Mouse (Mus musculus): ENCODE measurements around the gene Tifa.

The Tifa gene

DNA sequence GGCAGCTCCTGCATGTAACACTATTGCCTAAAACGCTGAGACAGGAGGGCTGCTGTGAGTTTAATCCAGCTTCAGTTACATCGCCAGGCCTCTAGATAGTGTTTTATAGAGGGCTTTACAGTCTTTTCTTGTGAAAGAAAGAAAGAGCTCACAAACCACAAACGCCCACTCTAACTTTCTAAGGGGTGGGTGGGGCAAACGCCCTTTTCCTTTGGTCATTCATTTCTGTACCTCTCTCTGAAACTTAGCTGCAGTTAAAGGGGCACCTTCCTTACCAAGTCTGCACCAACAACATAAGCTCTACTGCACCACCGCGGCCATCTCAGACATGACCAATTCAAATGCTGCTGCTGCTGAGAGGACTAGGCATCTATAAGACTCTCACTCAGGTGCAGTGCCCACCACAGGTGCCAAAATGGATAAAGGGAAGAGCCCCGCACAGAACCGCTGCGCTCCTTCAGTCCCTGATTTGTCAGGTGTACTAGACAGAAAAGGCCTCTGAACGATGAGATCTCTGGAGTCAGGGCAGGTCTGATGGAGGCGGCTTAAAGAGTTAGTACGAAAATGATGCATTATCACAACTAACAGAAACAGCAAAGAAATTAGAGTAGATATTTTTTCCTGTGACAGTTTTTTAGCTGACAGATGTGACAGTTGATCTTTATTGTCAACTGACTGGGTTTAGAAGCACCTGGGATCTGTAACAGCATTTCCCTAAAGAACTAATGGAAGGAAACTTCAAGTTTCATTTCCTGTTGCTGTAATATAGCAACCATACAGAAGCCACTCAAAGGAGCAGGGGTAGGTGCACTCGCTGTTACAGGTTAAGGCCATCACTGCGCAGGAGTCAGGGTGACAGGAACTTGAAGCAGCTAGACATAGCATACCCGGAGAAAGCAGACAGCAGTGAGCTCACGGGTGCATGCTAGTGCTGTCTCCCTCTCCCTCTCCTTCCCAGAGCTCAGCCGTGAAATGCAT is 34.6 kb downstream of the Tifa start:
- no peak for DNase-seq (ENCODE audit: low read depth, low spot score)

DNA sequence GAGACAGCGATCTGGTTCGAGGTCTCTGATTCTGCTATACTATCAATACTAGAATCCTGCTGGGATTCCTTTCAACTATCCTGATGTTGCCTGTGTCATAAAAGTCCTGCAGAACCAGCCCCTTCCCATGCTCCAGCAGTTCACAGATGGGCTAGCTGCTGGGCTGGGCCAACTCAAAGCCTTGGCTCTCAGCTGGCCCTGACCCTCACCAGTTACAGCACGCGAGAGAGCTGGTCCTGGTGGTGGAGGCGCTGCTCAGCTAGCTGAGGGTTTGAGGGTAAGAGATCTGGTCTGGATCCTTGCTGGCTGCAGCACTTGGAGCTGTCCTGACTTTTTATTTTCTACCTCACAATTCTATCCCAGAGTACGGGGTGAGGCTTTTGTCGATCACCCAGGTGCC is 36.9 kb downstream of the Tifa start:
- no peak for DNase-seq (ENCODE audit: low read depth, low spot score)

DNA sequence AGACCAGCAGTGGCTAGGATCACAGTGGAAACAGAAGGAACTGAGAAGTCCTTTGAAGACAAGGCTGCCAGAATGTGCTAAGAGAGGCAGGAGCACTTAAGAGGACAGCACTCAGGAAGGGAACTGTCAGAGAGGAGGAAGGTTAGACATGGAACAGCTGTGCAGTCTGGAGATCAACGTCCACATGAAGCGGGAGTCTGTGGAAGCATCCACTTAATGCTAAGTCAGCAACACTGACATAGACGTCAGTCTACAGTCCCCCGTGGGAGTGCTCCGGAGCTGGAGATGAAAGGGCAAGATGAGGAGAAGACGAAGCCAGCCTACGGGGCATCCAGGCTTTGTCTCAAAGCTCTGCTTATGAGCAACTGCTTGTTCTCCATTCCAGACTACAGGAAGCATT is 37.5 kb downstream of the Tifa start:
- DNase-seq (ENCODE audit: low read depth, low spot score), result no peak

DNA sequence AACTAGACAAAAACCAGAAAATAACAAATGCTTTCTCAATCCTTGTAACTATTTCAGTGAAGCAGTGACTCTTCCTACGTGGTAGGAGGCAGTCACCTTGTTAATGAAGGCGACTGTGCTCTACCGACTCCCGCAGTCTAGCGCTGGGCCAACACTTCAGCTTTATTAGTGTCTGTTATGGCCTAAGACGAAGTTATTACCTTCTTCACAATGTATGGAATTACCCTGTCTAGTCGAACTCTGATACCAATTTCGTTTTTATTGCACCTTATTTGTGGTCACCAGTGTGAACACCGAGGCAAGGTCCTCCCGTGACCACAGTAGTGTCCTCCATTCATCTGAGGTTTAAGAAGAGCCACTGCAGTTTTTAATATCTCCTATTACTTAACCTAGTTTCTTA is 40.6 kb downstream of the Tifa start:
- DNase-seq (ENCODE audit: low read depth, low spot score), result no peak

DNA sequence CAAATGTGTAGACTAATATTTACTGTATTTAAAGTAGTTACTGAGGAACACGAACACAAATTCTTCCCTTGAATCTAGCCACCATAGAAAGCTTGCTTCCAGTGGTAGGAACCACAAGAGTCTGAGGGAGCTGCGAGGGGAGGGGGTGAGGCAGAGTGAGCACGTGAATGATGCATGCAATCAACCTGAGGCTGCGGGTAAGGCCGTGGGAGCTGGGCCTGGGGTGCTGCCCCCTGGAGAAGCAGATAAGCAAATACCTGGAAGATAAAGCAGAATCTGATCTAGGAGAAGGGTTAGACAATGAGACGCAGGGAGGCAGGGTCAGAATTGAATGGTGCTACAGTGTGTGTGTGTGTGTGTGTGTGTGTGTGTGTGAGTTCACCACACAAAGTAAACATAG is 41.5 kb downstream of the Tifa start:
- DNase-seq (ENCODE audit: low read depth, low spot score), result no peak

DNA sequence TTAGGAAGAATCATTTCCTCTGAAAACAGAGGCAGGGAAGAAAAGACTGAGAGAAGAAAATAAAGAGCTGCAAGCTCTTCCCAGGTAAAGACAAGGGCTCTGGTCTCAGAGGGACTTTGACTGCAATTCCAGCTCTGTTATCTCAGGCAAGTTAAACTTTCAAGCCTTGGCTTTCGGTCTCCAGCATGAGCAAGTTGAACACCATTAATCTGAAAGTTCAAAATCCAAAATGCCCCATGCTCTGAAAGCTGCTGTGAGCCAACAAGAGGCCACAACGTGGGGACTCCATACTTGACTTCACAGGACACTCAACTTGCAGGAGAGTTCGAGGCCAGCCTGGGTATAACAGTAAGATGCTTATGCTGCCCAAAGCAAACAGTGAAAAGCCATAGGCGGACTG is 44.4 kb downstream of the Tifa start:
- no peak for DNase-seq (ENCODE audit: low read depth, low spot score)

DNA sequence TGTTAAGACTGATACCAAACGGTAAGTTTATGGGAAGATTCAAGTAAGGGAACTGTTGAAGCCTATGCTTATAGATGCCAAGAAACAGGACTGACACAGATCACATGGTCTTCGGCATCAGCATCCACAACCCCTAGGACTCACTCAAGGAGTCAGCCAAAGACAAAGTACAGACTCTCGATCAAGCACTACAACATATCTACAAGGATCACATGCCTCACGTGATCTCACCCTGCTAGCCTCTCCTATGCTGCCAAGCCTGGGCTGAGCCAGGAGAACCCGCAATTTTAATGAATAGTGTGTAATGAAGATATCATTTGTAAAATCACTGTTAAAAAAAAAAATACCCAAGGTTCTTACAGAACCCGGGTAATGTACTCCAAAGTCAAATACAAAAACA is 46.0 kb downstream of the Tifa start:
- peak; percentile 6 for DNase-seq (ENCODE audit: low read depth, low spot score)

DNA sequence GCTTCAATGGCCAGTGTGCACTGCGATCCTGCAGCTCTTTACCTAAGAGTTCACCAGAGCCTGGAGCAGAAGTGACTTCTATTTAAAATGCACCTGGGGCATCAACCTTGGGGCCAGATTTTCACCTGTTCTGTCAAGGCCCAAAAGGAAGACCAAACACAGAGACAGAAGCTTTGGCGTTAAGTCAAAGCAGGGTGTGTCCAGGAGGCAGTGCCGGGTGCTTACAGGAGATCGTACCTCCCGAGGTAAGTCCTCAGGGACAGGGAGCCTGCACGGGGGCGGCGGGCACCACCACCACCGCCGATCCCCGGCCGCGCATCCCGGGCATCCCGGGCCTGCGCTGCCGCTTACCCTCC is 47.2 kb downstream of the Tifa start:
- peak; percentile 34 for DNase-seq (ENCODE audit: low read depth, low spot score)

DNA sequence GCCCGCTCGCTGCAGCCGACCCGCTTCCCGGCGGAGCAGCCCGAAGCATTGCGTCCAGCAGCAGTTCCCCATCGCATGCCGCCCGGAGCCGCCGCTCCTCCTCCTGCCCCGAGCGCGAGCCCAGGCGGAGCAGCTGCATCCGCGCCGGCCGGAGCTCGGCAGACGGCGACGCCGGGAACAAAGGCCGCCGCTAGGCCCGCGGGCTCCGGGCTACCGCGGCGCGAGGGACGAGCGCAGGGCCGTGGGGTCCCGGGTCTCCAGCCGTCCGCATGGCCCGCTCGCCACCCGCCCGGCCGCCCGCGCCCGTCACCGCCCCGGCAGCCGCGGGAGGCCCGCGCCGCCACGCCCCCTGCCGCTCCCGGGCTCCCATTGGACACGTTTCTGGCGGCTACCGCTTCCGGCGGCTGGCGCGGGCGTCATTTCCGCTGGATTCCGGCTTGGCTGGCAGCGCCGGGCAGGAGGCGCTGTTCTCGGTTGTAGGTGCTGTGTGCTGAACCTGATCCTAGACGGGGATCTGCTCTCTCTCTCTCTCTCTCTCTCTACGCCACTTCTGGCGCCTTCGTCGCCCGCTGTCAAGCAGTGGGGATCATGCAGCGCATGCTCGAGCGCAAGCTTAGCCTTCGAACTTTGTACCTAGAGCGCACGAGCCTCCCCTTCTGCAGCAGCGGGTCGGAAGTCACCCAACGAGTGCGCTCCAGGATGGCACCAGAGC is 47.7 kb downstream of the Tifa start, which contains the start of gene Ap1ar:
TSS of gene Ap1ar (minus strand) at position 370 of the 712 bp plus-strand sequence.
- DNase-seq (ENCODE audit: low read depth, low spot score), result peak; percentile 94

DNA sequence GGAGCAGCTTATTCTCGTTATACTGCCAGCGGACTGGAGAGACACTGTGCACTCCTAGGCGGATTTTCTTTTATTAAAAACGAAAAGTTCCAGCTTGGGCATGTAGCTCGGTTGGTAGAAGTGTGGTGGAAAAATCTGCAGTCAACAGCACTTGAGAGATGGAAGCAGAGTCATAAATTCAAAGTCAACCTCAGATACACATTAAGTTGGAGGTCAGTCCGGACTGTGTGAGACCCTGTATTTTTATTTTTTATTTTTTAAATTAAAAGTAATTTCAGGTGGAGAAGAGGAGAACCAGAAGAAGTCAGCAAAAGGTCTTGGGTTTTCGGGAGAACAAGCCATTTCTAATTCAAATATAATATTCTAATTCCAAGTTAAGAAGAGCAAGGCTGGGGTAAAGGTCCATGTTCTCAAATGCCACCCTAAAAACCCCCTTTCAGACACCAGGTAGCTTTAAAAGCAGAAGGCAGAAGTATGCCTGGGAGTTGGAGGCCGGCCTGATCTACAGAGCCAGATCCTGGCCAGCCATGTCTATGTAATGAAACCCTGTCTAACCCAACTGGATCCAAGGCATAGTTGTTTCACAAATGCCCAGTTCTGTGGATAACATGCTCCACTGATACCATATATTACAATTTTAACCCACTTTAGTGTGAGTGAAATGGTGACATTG is 48.5 kb downstream of the Tifa start:
- DNase-seq (ENCODE audit: low read depth, low spot score), result no peak

DNA sequence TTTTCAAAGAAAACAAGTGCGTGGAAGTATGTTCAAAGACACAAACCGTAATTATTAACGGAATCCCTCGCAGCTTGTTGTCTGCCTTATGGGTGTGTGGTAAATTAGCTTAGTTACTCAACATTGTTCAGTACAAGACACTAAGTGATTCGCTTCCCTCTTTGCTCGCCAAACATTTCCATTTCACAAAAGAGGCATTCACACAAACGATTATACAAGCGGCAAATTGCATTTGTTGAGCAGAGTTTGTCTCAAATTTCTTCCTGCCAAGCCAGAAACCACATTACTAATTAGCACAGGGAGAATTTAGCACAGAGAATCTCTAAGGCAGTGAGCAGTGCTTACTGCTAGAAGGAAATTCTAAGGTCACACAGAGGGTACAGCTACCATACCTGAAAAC is 52.3 kb downstream of the Tifa start:
- DNase-seq (ENCODE audit: low read depth, low spot score), result no peak

DNA sequence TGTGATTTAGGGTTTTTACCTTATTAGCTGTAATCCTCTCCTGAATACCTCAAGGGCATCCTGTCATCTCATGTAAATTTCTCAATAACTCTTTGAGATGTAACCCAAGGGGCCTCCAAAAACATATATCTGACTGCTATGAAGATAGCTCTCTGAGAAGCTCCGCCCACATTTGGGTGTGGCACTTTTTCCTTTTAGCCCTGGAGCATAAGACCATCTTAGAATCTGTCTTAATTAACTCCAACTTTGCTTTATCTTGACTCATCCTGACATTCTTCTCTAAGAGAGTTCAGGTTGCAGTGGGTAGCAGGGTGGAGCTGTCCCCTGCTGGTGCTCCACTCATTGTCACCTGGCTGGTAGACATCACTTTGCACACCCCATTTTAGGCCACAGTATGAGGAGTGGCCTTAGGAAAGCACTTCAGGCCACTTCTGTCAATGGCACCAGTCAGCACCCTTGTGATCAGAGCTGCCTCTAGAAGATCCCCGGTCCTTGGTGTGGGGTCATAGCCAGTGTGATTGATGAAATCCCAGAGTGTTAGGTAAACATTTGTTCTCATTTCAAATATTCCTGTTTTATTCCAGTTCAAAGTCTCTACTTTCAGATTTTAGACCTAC is 53.8 kb downstream of the Tifa start:
- DNase-seq (ENCODE audit: low read depth, low spot score), result no peak

DNA sequence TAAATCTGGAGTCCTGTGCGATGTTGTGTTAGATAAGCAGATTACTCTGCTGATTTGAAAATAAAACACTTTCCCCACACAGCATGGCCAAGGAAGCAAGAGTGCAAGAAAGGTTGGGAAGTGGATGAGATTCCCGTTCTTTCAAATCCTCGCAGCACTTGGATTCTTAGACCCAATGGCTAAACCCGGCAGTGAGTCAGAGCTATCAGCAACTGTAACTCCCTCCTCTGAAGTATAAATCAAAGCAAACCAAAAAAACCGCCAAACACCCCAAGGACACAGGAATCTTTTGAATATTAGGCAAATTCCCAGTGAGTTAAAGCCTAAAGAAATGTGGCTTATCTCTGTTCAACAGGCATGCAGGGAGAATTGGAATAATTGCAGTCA is 54.3 kb downstream of the Tifa start:
- peak; percentile 39 for DNase-seq (ENCODE audit: low read depth, low spot score)

DNA sequence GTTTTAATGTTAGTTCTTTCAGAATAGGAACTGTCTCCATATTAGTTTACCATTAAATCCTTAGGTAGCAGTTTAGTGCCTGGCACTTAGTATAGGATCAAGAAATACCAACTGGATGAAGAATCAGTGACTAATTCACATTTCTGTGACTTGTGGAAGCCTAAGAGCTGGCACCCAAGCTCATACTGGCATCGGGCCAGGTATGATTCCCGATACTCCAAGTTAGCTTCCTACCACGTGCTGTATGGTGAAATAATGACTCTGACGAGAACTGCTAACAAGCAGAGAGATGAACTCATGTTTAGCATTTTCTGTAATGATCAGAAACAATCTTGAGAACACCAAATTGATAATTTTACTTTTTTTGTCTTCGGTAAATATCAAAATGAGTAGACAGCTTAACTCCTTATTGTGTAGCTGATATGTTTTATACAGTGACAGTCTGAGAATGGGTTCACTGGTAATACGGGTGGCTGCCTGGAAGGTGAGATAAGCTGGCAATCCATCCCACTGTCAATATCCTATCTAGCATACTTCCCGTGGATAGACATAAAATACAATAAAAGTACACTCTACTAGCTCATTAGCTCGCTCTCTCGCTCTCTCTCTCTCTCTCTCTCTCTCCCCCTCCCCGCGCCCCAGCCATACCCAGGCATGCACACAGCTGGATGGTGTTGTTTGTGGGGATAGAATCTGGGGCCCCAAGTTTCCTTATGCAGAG is 58.6 kb downstream of the Tifa start:
- DNase-seq (ENCODE audit: low read depth, low spot score), result peak; percentile 87

DNA sequence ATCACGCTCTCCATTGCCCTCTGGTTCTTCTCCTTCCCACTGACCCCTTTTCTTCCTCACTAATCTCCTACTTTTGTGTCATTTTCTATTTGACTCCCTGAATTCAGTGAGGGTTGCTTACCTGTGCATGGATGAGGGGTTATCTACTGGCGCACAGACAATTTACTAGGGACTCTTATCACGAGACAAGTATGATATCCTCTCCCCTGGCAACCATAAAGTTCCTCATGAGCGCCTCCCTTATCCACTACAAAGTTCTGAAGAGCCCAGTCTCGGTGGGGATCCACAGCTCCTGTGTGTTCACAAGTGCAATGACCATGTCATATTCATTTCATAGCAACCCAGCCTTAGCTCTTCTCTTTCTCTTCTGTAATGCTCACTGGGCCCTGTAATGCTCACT is 60.3 kb downstream of the Tifa start:
- no peak for DNase-seq (ENCODE audit: low read depth, low spot score)

DNA sequence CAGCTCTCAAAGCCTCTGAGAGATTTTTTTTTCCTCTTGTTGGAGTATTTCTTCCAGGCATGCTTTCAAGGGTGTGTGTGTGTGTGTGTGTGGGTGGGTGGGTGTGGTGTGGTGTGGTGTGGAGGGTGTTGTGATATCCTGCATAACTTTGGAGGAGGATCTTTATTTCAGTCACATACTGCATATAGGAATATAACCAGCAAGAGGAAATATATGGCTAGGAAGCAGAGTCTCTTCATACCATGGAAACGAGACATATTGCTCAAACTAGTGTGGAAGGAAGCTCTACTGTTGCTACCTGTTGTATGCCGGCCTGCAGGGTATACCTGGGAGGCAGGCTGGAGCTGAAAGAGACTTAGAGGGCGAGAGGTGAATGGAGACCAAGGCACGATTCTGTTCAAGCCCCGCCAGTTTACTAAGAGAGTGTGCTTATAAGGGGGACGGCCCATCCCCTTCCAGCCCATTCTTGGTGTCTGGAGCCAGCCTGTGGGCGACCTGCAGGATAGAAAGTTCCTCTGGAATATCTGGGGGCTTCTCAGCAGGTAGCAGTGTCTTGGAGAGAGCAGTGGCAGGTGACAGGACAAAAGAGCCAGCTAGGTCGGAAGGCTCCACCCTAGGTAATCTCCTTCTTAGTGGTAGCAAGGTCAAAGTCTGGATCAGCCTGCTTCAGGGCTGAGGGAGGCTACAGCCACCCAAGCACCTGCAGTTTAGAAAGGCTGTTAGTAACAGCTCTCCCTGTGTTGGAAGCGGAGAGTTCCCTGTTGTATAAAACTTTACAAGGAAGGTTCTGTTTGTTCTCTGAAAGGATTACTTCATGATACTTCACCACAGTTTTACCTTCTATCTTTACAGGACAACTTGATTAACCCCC is 61.4 kb downstream of the Tifa start:
- no peak for DNase-seq (ENCODE audit: low read depth, low spot score)

DNA sequence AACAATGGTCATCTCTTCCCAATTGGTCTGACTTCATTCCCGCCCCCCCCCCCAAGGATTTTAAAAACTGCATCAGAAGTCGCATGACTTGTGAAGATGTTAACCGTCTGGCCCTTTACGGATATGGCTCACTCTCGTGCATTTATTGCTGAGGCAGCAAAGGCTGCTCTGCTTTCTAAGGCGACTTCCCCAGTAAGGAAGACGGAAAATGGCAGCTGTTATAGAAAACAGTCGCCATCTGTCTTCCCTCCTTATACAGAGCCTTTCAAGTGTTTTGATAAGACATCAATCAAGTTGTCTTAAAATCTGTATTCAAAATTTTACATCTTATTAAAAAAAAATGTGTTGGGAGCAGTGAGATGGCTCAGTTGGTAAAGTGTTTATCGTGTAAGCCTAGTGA is 63.1 kb downstream of the Tifa start:
- no peak for DNase-seq (ENCODE audit: low read depth, low spot score)

DNA sequence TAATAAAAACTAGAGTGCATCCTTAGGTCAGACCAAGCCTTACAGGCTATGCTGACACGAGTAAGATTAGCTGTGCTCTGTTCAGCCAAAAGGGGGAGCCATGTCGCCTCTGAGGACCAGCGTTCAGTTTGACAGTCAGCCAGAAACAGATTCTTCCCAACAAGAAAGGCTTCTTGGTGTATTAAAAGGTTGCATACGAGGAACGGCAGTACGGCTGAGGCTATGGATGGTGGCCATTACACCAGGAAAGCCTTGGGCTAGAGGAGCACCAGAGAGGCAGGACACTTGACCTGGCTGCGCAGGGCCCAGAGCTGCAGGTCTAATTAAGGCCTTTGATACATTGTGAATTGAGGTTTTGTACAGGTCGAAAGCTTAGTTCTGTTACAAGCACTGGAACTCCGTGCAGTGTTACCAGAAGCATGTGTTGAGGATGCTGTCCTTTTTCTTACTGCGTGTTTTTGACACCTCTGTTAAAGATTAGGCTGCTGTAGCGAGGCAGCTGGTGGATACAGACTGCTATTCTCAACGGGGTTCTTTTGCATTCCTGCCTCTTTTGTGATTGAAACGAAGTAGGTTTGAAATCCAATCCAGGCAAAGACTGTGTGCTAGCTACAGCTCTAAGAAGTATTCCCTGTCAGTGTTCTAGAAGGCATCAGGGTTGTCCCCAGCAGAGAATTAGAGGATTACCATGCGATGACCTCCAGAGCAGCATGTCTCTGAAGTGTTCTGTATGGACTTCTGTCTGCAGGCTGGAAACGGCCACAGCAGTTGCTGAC is 64.0 kb downstream of the Tifa start:
- peak; percentile 83 for DNase-seq (ENCODE audit: low read depth, low spot score)

DNA sequence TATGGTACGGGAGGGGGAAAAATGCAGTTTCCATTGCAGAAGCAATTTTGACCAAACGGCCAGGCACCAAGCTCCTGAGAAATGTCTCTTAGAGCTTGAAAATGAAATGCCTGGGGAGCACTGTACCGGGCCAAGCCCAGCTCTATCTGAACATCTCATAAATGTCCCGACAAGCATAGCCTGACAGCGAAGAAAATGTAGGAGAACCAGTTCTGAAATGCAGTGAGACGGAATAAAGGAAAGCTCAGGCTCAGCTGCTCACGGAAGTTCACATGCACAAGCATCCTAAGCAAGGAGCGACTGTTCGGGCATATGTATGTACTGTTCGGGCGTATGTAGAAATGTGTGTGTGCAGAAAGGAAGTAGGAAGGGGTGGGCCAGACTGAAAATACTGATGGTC is 71.7 kb downstream of the Tifa start:
- DNase-seq (ENCODE audit: low read depth, low spot score), result no peak

DNA sequence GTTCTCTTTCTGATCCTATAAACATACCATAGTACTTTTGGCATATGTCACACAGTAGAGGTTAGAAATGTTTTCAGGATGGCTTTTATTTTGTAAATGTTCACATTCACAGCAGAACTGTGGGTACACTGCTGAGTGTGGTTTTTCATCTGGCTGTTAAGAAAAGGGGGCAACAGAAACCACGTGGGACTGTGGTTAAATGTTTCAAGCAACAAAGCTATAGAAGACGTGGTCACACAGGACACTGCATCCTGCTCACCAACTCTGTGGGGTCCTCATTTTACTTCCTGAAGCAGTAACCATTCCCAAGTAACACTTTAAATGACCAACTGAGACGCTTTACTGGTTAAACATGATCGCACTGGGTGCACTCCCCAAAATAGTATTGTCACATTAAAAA is 72.9 kb downstream of the Tifa start:
- no peak for DNase-seq (ENCODE audit: low read depth, low spot score)

Data from 3T3-L1 (cell line).